Mouse (Mus musculus): Measurements from ENCODE around the gene Acsl1. TPM values are rescaled to one million over a fixed set of nuclear protein-coding genes. Genes with fewer than 3 reads are reported as not detected.

Acsl1 gene
- polyA plus RNA-seq, 1 experiment from 2014 or later, result 9.8 TPM

DNA sequence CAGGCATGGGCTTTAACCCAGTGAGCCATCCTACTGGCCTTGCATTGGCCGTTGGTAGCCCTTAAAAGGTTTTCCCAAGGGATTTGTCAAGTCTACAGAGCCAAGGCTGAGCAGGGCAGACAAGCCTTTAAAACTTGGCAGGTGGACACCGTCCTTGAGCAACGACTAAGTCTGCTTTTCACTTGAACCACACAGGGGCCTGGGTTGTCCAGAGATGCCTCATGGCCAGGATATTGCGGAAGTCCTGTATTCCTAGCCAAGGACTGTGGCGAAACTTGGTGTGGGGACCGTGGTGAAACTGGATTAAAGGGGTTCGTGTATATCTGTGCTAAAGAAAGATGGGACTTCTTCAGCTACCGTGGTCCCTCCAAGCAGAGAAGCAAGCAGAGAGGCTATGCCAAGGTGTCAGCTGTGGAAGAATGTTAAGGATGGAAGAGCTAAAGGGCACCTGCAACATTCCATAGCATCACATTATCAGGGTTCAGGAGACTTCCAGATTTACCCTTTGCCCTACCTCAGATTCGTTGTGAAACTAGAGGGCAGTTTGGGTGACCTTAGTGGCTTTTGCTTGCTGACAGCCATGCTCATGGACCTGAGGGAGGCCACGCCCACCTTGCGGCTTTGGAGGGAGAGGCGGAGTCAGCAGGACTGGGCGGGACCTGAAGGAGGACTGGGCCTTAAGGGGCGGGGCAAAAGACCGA, 596 bp upstream of the Acsl1 start:
- 43% methylated on average over 15 of the region's 15 CpGs for WGBS
- no peak overlapping the region for H3K27ac ChIP-seq (ENCODE audit: low read depth, low read length)
- no peak overlapping the region for H3K9ac ChIP-seq (ENCODE audit: low read depth, low read length)
- DNase-seq (ENCODE audit: low spot score), result no peak
- H3K27me3 ChIP-seq (ENCODE audit: control insufficient read depth, insufficient read depth, low read length), result peaks cover 3% of the 10 kb centered on the region; the same call in 1 of the 2 replicates
- no peaks in the 10 kb centered on the region for H3K4me1 ChIP-seq (replicated peaks; ENCODE audit: control insufficient read depth, insufficient read depth, low read length)
- ATAC-seq (ENCODE audit: low FRiP score), result no peak
- peak overlapping the region; percentile 99; the same call in 1 of the 2 replicates for H3K4me2 ChIP-seq (replicated peaks; ENCODE audit: low read depth, low read length)
- no peaks in the 10 kb centered on the region for H3K9me3 ChIP-seq (ENCODE audit: control insufficient read depth, low read length)
- H3K4me3 ChIP-seq (ENCODE audit: low read depth, low read length), result peak overlapping the region; percentile 82; the same call in 1 of the 2 replicates
- no peaks in the 10 kb centered on the region for H3K36me3 ChIP-seq (ENCODE audit: control insufficient read depth, insufficient read depth, low read length)

DNA sequence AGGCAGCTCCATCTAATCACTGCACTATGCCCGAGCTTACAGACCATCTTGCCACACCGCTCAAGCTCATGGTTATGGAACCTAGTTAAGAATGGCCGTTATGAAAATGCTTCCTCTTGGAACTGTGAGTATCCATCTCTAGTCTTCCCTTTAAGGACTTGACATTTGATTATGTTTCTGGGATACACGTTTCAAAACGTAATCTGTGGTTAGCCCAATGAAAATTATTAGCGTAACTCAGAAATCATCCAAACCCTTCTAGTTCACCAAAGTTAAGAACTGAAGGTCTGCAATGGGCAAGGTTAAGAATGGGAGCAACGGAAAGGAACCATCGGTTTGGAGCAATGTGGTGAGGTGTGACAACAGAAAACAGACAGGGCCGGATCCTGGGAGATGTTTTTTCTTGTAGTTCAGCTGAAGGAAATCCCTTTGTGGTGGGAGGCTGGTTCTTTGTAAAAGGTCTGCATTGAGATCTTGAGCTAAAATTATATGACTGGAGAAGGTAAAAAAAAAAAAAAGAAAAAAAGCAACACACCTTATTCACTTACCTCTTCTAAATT, 1.2 kb downstream of the Acsl1 start:
- Histone ChIP-seq H3K4me2 (replicated peaks; ENCODE audit: low read depth, low read length) (peak overlapping the region; percentile 99), H3K36me3 (ENCODE audit: control insufficient read depth, insufficient read depth, low read length) (no peaks in the 10 kb centered on the region), H3K4me3 (ENCODE audit: low read depth, low read length) (peak overlapping the region; percentile 82), H3K27ac (ENCODE audit: low read depth, low read length) (no peak overlapping the region), H3K9ac (ENCODE audit: low read depth, low read length) (0 out of 2 replicates have a peak overlapping the region, but pooled peaks have one; percentile 1), H3K4me1 (replicated peaks; ENCODE audit: control insufficient read depth, insufficient read depth, low read length) (no peaks in the 10 kb centered on the region), H3K27me3 (ENCODE audit: control insufficient read depth, insufficient read depth, low read length) (peaks cover 3% of the 10 kb centered on the region; the same call in 1 of the 2 replicates), H3K9me3 (ENCODE audit: control insufficient read depth, low read length) (no peaks in the 10 kb centered on the region)
- 43% methylated on average over 9 of the region's 9 CpGs for WGBS
- ATAC-seq (ENCODE audit: low FRiP score), result no peak
- DNase-seq (ENCODE audit: low spot score), result no peak

DNA sequence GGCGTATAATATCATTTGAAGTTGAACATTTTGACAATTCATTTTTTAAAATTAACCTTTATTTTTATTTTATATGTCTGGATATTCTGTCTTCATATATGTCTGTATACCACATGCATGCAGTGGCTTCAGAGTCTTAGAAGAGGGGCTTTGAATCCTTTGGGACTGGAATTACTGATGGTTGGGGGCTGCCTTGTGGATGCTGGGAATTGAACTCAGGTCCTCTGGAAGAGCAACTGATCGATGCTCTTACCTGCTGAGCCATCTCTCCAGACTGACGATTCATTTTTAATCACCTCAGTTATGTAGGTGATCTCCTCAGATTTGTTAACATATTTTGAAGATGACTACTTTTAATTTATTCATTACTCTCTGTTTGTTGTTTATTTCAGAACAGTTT, 3.3 kb downstream of the Acsl1 start:
- WGBS, result 92% methylated on average over 3 of the region's 3 CpGs
- peaks cover 3% of the 10 kb centered on the region; the same call in 1 of the 2 replicates for H3K27me3 ChIP-seq (ENCODE audit: control insufficient read depth, insufficient read depth, low read length)
- H3K4me1 ChIP-seq (replicated peaks; ENCODE audit: control insufficient read depth, insufficient read depth, low read length), result no peaks in the 10 kb centered on the region
- no peaks in the 10 kb centered on the region for H3K36me3 ChIP-seq (ENCODE audit: control insufficient read depth, insufficient read depth, low read length)
- H3K4me2 ChIP-seq (replicated peaks; ENCODE audit: low read depth, low read length), result no peak overlapping the region
- H3K9me3 ChIP-seq (ENCODE audit: control insufficient read depth, low read length), result no peaks in the 10 kb centered on the region
- no peak for ATAC-seq (ENCODE audit: low FRiP score)
- H3K4me3 ChIP-seq (ENCODE audit: low read depth, low read length), result no peak overlapping the region
- no peak overlapping the region for H3K27ac ChIP-seq (ENCODE audit: low read depth, low read length)
- H3K9ac ChIP-seq (ENCODE audit: low read depth, low read length), result no peak overlapping the region
- no peak for DNase-seq (ENCODE audit: low spot score)

DNA sequence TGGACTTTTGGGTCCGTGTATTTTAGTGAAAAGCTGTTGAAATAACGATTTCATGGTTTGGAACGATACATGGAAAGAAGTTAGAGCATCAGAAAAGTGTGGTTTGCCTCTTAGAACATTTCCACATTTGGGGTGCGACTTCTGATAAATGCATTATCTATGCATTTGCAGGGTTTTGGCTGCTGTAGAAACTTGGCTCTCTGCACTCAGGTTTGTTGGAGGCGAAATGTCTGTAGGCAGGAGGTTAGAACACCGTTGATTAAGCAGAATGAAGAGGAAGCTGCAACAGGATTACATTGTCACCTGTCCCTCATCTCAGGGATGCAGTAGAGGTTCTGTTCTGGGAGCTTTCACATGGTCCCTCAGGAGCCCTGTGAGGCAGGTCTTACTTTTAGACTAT, 3.8 kb downstream of the Acsl1 start:
- 87% methylated on average over 6 of the region's 6 CpGs for WGBS
- ATAC-seq (ENCODE audit: low FRiP score), result no peak
- Histone ChIP-seq H3K9me3 (ENCODE audit: control insufficient read depth, low read length) (no peaks in the 10 kb centered on the region), H3K4me1 (replicated peaks; ENCODE audit: control insufficient read depth, insufficient read depth, low read length) (no peaks in the 10 kb centered on the region), H3K27me3 (ENCODE audit: control insufficient read depth, insufficient read depth, low read length) (peaks cover 3% of the 10 kb centered on the region; the same call in 1 of the 2 replicates), H3K4me3 (ENCODE audit: low read depth, low read length) (no peak overlapping the region), H3K36me3 (ENCODE audit: control insufficient read depth, insufficient read depth, low read length) (no peaks in the 10 kb centered on the region), H3K9ac (ENCODE audit: low read depth, low read length) (no peak overlapping the region), H3K4me2 (replicated peaks; ENCODE audit: low read depth, low read length) (no peak overlapping the region), H3K27ac (ENCODE audit: low read depth, low read length) (no peak overlapping the region)
- DNase-seq (ENCODE audit: low spot score), result no peak

DNA sequence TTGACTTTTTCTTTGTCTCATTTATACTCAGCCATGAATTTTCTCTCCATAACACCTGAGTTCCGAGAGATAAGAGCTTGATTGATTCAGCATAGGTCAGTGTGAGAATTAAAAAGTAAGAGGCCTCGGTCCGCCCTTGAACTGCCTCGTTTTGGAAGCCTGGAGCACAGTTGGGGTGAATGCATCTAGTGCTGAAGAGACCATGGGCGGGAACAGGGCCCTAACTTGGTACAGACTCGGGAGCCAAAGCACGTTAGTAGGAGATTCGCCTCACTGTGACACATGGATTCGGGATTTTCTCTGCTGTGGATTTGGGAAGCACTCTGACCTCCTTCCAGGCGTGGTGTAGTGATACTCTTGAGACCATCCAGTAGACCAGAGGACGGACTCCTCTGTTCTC, 4.6 kb downstream of the Acsl1 start:
- no peak overlapping the region for H3K4me3 ChIP-seq (ENCODE audit: low read depth, low read length)
- 91% methylated on average over 11 of the region's 11 CpGs for WGBS
- H3K9ac ChIP-seq (ENCODE audit: low read depth, low read length), result no peak overlapping the region
- H3K27me3 ChIP-seq (ENCODE audit: control insufficient read depth, insufficient read depth, low read length), result peaks cover 3% of the 10 kb centered on the region; the same call in 1 of the 2 replicates
- H3K4me2 ChIP-seq (replicated peaks; ENCODE audit: low read depth, low read length), result no peak overlapping the region
- H3K4me1 ChIP-seq (replicated peaks; ENCODE audit: control insufficient read depth, insufficient read depth, low read length), result no peaks in the 10 kb centered on the region
- H3K27ac ChIP-seq (ENCODE audit: low read depth, low read length), result no peak overlapping the region
- no peaks in the 10 kb centered on the region for H3K9me3 ChIP-seq (ENCODE audit: control insufficient read depth, low read length)
- ATAC-seq (ENCODE audit: low FRiP score), result no peak
- H3K36me3 ChIP-seq (ENCODE audit: control insufficient read depth, insufficient read depth, low read length), result no peaks in the 10 kb centered on the region
- no peak for DNase-seq (ENCODE audit: low spot score)

DNA sequence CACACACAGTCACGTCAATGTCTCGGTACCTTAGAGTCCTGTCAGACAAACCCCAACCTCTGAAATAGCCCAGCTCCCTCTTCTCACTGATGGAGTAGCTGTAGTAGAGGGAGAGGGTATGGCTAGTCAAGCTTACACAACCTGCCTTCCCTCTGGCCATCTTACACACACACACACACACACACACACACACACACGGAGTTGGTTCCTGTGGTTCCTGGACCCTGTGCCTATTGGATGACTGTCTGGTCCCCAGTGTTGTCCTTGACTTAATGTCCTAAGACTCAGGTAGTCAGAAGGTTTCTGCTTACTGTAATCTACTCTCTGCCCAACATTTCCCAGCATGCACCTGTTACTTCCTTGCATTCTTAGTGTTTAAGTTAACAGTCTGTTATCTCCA, 5.1 kb downstream of the Acsl1 start:
- Histone ChIP-seq H3K27me3 (ENCODE audit: control insufficient read depth, insufficient read depth, low read length) (peaks cover 3% of the 10 kb centered on the region; the same call in 1 of the 2 replicates), H3K9ac (ENCODE audit: low read depth, low read length) (no peak overlapping the region), H3K4me3 (ENCODE audit: low read depth, low read length) (no peak overlapping the region), H3K4me2 (replicated peaks; ENCODE audit: low read depth, low read length) (no peak overlapping the region), H3K27ac (ENCODE audit: low read depth, low read length) (no peak overlapping the region), H3K4me1 (replicated peaks; ENCODE audit: control insufficient read depth, insufficient read depth, low read length) (no peaks in the 10 kb centered on the region), H3K36me3 (ENCODE audit: control insufficient read depth, insufficient read depth, low read length) (no peaks in the 10 kb centered on the region), H3K9me3 (ENCODE audit: control insufficient read depth, low read length) (no peaks in the 10 kb centered on the region)
- no peak for DNase-seq (ENCODE audit: low spot score)
- 92% methylated on average over 3 of the region's 3 CpGs for WGBS
- ATAC-seq (ENCODE audit: low FRiP score), result no peak

DNA sequence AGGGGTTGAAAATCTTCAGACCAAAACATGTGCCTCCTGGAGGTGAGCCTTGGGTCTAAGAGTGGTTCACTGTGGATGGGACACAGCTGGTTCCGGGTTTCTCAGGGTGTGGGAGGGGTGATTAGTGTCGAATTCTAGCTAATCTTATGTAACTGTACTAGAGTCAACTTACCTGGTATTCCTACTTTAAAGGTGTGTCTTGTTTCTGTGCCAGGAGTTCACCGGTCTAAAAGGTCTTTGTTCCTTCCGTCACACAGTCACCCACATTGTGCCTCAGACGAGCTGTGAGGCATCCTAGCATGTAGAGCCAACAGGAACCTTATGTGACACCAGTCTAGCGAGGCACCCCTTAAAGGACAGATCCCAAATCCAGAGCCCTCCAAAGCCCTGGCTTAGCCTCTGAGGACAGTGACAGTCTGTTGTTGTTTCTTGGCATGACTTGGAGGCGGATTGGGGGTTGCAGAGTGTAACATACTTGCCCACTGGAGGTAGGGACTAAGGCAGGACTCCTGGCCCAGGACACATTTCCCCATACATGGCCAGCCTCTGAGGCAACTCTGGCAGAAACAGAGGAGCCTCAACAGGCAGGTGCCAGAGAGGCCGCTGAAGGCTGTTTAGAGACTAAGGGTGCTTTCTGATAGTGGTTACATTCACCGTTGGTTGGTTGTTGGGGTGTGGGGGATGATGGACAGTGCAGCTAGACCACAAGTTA, 7.1 kb downstream of the Acsl1 start:
- Histone ChIP-seq H3K27ac (ENCODE audit: low read depth, low read length) (no peak overlapping the region), H3K4me2 (replicated peaks; ENCODE audit: low read depth, low read length) (no peak overlapping the region), H3K27me3 (ENCODE audit: control insufficient read depth, insufficient read depth, low read length) (peaks cover 2% of the 10 kb centered on the region; the same call in 1 of the 2 replicates), H3K4me1 (replicated peaks; ENCODE audit: control insufficient read depth, insufficient read depth, low read length) (no peaks in the 10 kb centered on the region), H3K9me3 (ENCODE audit: control insufficient read depth, low read length) (no peaks in the 10 kb centered on the region), H3K36me3 (ENCODE audit: control insufficient read depth, insufficient read depth, low read length) (no peaks in the 10 kb centered on the region), H3K9ac (ENCODE audit: low read depth, low read length) (no peak overlapping the region), H3K4me3 (ENCODE audit: low read depth, low read length) (no peak overlapping the region)
- no peak for ATAC-seq (ENCODE audit: low FRiP score)
- DNase-seq (ENCODE audit: low spot score), result no peak
- WGBS, result 86% methylated on average over 9 of the region's 9 CpGs

DNA sequence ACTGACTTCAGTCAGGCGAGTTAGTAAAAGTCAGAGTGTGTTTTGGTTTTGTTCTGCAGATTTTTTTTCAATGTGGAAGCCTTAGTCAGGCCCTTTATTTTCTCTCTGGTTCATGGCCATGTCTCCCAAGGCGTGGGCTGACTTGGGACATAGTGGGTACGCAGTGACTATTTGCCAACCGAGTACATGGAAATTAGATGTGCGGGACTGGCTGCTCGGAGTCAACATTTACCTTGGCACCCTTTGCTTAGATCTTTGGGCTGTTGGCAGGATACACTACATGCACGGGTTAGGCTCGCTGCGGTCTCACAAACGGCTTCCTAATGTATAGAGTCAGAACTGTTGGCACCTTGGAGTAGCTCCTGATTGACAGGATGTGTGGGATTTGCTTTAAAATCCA, 7.9 kb downstream of the Acsl1 start:
- Histone ChIP-seq H3K9ac (ENCODE audit: low read depth, low read length) (no peak overlapping the region), H3K36me3 (ENCODE audit: control insufficient read depth, insufficient read depth, low read length) (no peaks in the 10 kb centered on the region), H3K27ac (ENCODE audit: low read depth, low read length) (no peak overlapping the region), H3K27me3 (ENCODE audit: control insufficient read depth, insufficient read depth, low read length) (no peaks in the 10 kb centered on the region), H3K4me1 (replicated peaks; ENCODE audit: control insufficient read depth, insufficient read depth, low read length) (no peaks in the 10 kb centered on the region), H3K4me3 (ENCODE audit: low read depth, low read length) (no peak overlapping the region), H3K4me2 (replicated peaks; ENCODE audit: low read depth, low read length) (no peak overlapping the region), H3K9me3 (ENCODE audit: control insufficient read depth, low read length) (no peaks in the 10 kb centered on the region)
- ATAC-seq (ENCODE audit: low FRiP score) (no peak), DNase-seq (ENCODE audit: low spot score) (no peak)
- WGBS, result 92% methylated on average over 10 of the region's 10 CpGs
